Mouse (Mus musculus) thymus, adult 18-20 months (tissue): ENCODE measurements around the gene Iqch.
"Not testable (repeated sequence)": the region's sequence is repeated elsewhere in the genome, so short reads cannot be mapped to it uniquely, and the experiment has no call there.

Source experiments
- DNase-seq, 2 experiments: peaks; one replicate each; pipeline ENCODE4 v3.0.0; 2022; ENCODE audit warnings: mixed read lengths in 2 of 2

Iqch gene

GRCm38 (mm10) chr9:63556933-63557332 is 45.4 kb downstream of the Iqch start:
- DNase-seq, result no peak

DNA sequence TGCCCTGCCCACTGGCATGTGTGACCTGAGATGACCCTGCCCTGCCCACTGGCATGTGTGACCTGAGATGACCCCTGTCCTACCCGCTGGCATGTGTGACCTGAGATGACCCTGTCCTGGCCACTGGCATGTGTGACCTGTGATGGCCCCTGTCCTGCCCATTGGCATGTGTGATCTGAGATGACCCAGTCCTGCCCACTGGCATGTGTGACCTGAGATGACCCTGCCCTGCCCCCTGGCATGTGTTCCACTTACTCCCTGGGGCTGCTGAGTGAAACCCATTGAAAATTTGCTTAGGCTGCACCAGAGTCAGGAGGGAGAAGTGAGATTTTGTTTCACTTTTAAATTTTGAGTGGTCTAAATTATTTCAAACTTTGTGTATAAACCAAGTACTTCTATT is 46.0 kb downstream of the Iqch start:
- no peak for DNase-seq

DNA sequence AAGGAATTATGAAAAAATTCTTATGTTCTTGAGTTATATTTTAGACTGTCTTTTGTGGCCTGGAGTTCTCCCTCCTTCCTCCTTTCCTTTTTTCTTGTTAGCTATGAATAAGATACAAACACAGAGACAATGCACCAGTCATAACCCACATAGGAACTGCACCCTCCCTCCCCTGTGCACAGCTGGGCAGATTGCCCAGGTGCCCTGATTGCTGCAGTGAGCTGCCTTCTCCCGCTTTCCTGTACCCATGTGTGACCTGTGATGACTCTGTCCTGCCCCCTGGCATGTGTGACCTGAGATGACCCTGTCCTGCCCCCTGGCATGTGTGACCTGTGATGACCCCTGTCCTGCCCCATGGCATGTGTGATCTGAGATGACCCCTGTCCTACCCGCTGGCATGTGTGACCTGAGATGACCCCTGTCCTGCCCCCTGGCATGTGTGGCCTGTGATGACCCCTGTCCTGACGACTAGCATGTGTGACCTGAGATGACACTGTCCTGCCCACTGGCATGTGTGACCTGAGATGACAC is 46.8 kb downstream of the Iqch start:
- DNase-seq, result no peak

DNA sequence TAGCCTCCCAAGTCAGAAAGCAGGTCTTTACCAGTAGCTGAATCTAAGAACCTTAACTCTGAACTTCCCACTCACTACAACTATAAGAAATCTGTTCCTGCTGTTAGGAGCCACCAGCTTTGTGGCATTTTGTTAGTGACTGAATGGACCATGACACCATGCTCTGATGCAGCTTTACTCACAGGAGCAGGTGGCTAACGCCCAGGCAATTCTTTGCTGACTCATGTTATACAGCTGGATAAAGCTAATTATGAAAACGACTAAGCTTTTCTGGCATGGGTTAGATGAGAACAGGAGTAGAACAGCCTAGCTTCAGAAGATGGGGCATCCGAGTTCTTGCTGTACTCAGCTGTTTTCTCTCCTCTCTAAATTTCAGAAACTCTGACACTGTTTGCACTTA is 48.7 kb downstream of the Iqch start:
- DNase-seq, result no peak

- not testable (repeated sequence) for DNase-seq
These were observed 51.6 kb downstream of the Iqch start for GRCm38 (mm10) chr9:63550701-63551100.

DNA sequence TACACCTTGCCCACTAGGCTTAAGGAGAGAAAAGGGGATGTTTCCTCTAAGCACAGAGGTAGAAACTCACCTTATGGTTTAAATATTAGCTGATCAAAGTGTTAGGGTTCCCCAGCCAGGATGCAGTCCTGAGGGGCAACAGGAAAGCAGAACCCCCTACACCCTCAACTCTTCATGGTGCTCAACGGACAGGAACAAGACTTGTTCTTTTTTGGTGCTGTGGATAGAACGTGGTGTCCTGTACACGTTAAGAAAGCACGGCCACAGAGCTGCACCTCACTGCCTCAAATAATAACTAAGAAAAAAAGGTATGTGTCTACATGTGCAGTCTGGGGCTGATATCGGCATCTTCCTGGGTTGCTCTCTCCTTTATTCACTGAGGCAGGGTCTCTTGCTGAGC is 53.3 kb downstream of the Iqch start:
- no peak for DNase-seq

- no peak for DNase-seq
These were observed 60.4 kb downstream of the Iqch start for GRCm38 (mm10) chr9:63541926-63542325.

DNA sequence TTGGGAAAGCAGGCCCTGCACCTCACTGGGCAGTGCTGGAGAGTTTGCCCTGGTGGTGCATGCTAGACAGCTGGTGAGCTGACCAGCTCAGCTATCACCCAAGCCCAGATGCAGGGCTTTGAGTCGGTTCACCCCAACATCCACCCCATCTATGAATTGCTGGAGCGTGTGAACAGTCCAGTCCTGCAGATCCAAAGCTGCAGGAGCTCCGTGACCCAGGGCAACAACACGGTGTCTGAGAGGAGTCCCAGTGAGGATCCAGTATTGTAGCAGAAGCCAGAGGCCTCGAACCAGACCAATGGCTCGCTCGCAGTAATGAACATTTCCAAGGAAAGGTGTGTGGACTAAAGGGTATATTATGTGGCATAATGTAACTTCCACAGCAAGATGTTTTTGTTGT is 61.0 kb downstream of the Iqch start:
- no peak for DNase-seq

DNA sequence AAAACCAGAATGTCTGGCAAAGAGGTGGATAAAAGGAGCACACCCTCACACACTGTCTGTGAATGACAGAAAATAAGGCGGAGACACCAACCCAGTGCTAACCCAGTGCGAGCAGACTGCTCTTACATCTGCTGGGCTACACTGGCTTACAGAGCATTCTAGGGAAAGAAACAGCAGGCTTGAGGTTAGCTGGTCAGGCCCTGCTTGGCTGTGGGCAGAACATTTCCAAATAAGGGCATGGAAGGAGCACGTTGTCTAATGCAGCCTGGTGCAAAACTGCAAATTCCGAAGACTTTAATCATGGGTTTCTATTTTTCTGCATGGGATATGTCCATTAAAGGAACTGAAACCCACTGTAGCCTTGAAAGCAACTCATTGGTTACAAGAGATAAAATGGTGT is 64.8 kb downstream of the Iqch start:
- no peak for DNase-seq

DNA sequence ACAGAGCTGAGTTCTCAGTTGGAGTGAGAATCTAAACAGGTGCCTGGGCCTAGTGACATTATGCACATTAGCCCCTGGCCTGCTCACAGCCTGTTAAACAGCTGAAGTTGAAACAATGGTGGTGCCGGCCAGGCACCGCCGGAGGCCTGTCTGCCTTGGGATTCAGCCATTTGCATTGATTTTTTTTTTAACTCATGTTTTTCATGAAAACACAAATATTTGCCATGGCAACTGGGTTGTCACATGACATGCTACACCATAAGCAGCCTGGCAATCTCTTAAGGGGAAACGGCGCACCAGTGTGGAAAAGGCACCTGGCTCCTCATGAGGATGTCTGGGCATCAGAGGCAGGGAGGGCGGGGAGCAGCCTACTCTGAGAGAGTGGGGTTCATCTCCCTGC is 67.3 kb downstream of the Iqch start:
- DNase-seq, result no peak

DNA sequence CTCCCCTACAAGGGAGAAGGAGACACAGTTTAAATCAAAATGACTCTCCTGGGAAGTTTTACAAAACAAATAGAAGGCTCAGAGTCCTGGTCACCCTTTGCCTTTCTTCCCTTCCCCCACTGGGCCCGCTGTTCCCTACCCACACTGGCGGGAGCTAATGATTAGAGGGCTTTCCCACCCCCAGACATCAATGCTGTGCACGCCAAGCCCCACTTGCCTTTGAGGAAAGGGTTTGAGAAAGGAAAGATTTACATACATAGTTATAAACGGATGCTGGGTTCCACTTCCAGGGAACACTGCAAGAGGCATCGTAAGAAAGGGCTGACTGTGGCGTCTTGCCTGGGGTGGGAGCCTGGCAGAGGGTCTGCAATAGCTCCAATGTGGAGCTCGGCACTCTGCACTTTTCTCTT is 67.9 kb downstream of the Iqch start:
- DNase-seq, result no peak

- DNase-seq, result no peak
These were observed 69.2 kb downstream of the Iqch start for GRCm38 (mm10) chr9:63532966-63533711.

DNA sequence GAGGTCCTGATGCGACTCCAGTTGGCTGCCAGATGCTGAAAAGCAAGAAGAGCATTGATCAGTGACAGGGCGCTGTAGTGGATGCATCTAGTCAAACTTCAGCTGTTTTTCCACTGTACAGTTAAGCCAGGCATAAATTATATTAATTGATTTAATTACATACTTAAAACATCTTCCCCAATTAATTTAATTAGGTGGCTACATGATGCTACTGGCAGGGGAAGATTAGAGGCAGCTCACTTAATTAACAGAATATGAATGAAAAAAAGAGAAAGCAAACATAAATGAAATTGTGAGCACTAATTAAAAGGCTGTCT is 78.4 kb downstream of the Iqch start:
- no peak for DNase-seq

DNA sequence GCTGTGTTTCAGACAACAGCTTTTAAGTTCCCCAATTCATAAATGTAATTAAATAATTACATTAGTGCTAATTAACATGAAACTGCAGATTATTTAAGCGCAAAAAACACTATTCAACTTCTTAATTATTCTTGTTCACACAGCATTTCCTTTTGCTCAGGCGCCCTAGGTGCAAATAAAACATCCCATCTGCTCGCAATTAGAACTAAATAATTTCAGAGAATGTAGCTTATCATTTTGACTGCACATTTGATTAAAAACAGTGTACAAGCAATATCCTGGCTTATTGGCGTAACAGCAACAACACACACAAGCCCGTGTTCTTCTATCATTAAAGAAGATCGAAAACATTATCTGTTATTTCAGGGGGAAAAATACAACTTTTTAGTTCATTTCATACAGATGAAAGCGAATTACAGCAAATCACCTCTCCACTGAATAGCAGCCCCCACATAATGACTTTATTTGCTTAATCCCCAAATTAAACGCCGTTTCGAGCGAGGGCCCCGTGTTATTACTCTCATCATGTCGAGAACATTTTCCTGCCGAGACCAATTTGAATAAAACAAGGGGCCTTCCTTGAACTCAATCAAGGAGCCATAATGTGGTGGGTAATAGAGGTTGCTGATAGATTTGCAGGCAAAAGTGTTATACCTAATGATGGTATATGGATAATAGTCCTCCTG is 78.9 kb downstream of the Iqch start:
- no peak for DNase-seq

- DNase-seq, result peak in 1 of 2 experiments; percentile 23
These were observed 89.4 kb downstream of the Iqch start for GRCm38 (mm10) chr9:63512851-63513250.

- no peak for DNase-seq
These were observed 91.3 kb downstream of the Iqch start for GRCm38 (mm10) chr9:63511034-63511433.

- DNase-seq, result peak in 1 of 2 experiments; percentile 57
These were observed 95.2 kb downstream of the Iqch start for GRCm38 (mm10) chr9:63507110-63507509.

- peak; percentile 58 to 76 for DNase-seq
These were observed 98.4 kb downstream of the Iqch start for GRCm38 (mm10) chr9:63503890-63504289.

GRCm38 (mm10) chr9:63501516-63501915 is 100.8 kb downstream of the Iqch start:
- no peak for DNase-seq

DNA sequence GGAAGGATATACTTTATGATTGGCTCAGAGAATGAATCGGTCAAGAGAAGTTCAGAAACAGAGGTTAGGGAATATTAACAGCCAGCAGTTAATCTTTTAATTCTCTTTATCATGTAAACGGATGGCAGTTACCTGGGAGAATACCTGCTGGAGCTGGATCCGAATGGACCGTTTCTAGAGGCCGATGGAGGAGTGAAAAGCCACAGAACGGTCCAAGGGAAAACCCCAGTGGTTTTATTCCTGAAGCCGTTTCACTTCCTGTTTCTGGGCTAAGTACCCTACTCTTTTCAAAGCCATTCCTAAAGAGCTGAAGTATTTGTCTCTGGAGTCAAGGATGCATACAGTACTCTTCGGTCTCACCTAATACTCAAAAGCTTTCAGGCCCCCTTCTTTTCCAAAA is 102.4 kb downstream of the Iqch start:
- DNase-seq, result no peak

DNA sequence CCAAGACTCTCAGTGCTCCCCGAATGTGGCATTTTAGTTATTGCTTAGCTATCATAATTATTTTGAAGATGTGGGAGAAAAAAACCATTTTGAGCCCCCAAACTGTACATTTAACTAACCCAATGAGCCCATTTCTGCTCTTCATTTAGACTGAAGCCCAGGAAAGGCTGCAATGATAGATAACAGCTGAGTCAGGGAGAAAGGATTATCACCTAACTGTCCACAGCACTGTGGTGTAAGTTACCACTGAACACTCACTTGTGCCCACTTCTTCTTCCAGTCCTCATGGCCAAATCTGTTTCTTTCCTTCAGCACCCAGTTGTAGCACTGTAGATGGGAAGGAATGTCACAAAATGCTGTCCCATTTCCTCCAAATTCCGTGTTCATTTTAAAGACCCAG is 106.5 kb downstream of the Iqch start:
- DNase-seq, result no peak

DNA sequence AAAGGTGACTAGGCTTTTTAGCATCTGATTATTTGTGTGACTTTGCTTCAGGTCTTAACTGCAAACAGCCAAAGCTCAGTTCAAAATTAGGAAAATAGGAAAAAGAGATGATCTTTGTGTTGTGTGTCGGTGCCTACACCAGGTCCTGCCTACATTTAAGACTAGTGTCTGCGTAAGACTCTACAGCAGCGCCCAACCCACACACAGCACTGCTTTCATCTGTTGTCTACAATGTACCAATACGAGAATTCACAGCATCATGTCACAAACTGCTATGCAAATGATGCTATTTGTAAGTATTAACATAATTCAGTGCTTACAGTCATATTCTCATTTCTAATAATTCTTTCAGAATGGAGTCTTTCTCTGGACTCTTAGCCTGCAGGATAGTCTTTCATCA is 108.5 kb downstream of the Iqch start:
- DNase-seq, result no peak

DNA sequence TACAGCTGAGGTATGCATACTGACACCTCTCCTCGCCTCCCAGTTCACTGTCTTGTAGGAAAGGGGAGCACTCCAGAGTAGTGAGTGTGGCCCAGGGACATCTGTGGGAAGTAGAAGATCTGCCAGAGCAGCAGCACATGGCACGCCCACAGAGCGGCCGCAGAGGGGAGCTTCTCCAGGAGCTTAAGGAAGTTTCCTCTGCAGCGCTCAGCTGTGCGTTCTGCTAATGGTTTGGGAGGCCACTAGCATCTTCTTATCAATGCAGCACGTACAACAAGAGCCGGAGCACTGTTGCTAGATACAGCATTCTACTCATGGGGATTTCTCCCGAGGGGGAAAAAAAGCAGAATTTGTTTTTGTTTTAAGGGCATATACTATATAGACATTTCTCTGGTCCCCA is 110.0 kb downstream of the Iqch start:
- no peak for DNase-seq

- DNase-seq, result no peak
These were observed 111.6 kb downstream of the Iqch start for GRCm38 (mm10) chr9:63490521-63491307.
